Mouse (Mus musculus) mouse trophoblast stem cell (cell line): ENCODE data around the gene Otol1.

Experiments
- in situ Hi-C, 2 experiments: fragments of 300-500 bp; cut with MseI, MboI; formaldehyde crosslinking; loops; 2 replicates in 1 of 2; 3 replicates in 1 of 2; pipeline ENCODE4 v1.15.1; 2025

Gene Otol1

GRCm38 (mm10) chr3:70007313-70007712, at the start of gene Otol1:
Gene Otol1, plus strand, starts transcription at chr3:70007613.
- in situ Hi-C loops: no loop called here

- in situ Hi-C loops: no loop called here
Observed at GRCm38 (mm10) chr3:69962187-69962586, 45.2 kb upstream of the Otol1 start.

GRCm38 (mm10) chr3:69971482-69972097, 35.8 kb upstream of the Otol1 start:
- in situ Hi-C loops: no loop called here

GRCm38 (mm10) chr3:69978092-69978491, 29.3 kb upstream of the Otol1 start:
- in situ Hi-C loops: no loop called here

GRCm38 (mm10) chr3:69993806-69994205, 13.6 kb upstream of the Otol1 start:
- in situ Hi-C loops: no loop called here

GRCm38 (mm10) chr3:70001540-70001939, 5.9 kb upstream of the Otol1 start:
- in situ Hi-C loops: no loop called here

- in situ Hi-C loops: no loop called here
Observed at GRCm38 (mm10) chr3:70003126-70003764, 4.2 kb upstream of the Otol1 start.

- in situ Hi-C loops: no loop called here
Observed at GRCm38 (mm10) chr3:70003955-70004354, 3.5 kb upstream of the Otol1 start.

- in situ Hi-C loops: no loop called here
Observed at GRCm38 (mm10) chr3:70004379-70004778, 3.0 kb upstream of the Otol1 start.

- in situ Hi-C loops: no loop called here
Observed at GRCm38 (mm10) chr3:70012641-70013040, 5.2 kb downstream of the Otol1 start.

GRCm38 (mm10) chr3:70026605-70027004, 19.2 kb downstream of the Otol1 start:
- in situ Hi-C loops: no loop called here

GRCm38 (mm10) chr3:70029260-70029659, 21.8 kb downstream of the Otol1 start:
- in situ Hi-C loops: no loop called here

- in situ Hi-C loops: no loop called here
Observed at GRCm38 (mm10) chr3:70035593-70035992, 28.2 kb downstream of the Otol1 start.
